Mouse (Mus musculus) midbrain, embryonic 15.5 days (tissue): Measurements from ENCODE around the gene Il31ra. TPM values are rescaled to one million over a fixed set of nuclear protein-coding genes. Genes with fewer than 3 reads are reported as not detected.

Experiments
- ATAC-seq: fragments of 200-750 bp; cut with Nextera tagmentation; replicated peaks from 2 replicates; pipeline ENCODE4 v1.8.0; 2017; ENCODE audit warnings: moderate TSS enrichment
- H3K27ac ChIP-seq: fragments of 300-500 bp; sonication (generic); 2 replicates; pipeline ENCODE4 v1.5.1; 2015; ENCODE audit warnings: mild to moderate bottlenecking, inconsistent platforms
- H3K27me3 ChIP-seq: fragments of 300-500 bp; sonication (generic); replicated peaks from 2 replicates; pipeline ENCODE4 v1.6.1; 2015; ENCODE audit warnings: inconsistent platforms
- H3K36me3 ChIP-seq: fragments of 300-500 bp; sonication (generic); replicated peaks from 2 replicates; pipeline ENCODE4 v1.6.1; 2015; ENCODE audit warnings: inconsistent platforms
- H3K4me1 ChIP-seq: fragments of 300-500 bp; sonication (generic); 2 replicates; pipeline ENCODE4 v1.6.1; 2015; ENCODE audit warnings: inconsistent platforms
- H3K4me2 ChIP-seq: fragments of 300-500 bp; sonication (generic); 2 replicates; pipeline ENCODE4 v1.6.1; 2015; ENCODE audit warnings: inconsistent platforms, mild to moderate bottlenecking, moderate library complexity
- H3K4me3 ChIP-seq: fragments of 300-500 bp; sonication (generic); 2 replicates; pipeline ENCODE4 v1.5.1; 2015; ENCODE audit warnings: mild to moderate bottlenecking, inconsistent platforms
- H3K9ac ChIP-seq: fragments of 300-500 bp; sonication (generic); 2 replicates; pipeline ENCODE4 v1.6.1; 2015; ENCODE audit warnings: mild to moderate bottlenecking, inconsistent platforms
- H3K9me3 ChIP-seq: fragments of 300-500 bp; sonication (generic); 2 replicates; pipeline ENCODE4 v1.6.1; 2016; ENCODE audit warnings: inconsistent platforms
- WGBS: fragments of 180-500 bp; shearing (Covaris S2); methylation state at CpG from one replicate; pipeline ENCODE4 v1.1.7; 2015; ENCODE audit warnings: mixed read lengths; 5-methylcytosine and 5-hydroxymethylcytosine counted together
- polyA plus RNA-seq: library from polyadenylated mRNA; unstranded; fragments of >200 nt; fragmentation: Nextera tagmentation; extraction: Ambion mirVana; gene quantifications from 2 replicates; pipeline ENCODE4 v1.2.1, GENCODE M21; 2015

The Il31ra gene
- polyA plus RNA-seq, 1 experiment from 2014 or later = not detected

GRCm38 (mm10) chr13:112551641-112552548 is 42.3 kb downstream of the Il31ra start:
- no peak for ATAC-seq
- Histone ChIP-seq H3K4me1 (no peaks in the 10 kb centered on the region), H3K9ac (no peak overlapping the region), H3K27me3 (no peaks in the 10 kb centered on the region), H3K4me3 (no peak overlapping the region), H3K9me3 (no peaks in the 10 kb centered on the region), H3K4me2 (no peak overlapping the region), H3K27ac (no peak overlapping the region), H3K36me3 (no peaks in the 10 kb centered on the region)
- 90% methylated on average over 7 of the region's 7 CpGs for WGBS

- Histone ChIP-seq H3K9me3 (no peaks in the 10 kb centered on the region), H3K27ac (no peak overlapping the region), H3K4me3 (no peak overlapping the region), H3K9ac (no peak overlapping the region), H3K4me2 (no peak overlapping the region), H3K36me3 (no peaks in the 10 kb centered on the region), H3K27me3 (no peaks in the 10 kb centered on the region), H3K4me1 (no peaks in the 10 kb centered on the region)
- ATAC-seq = no peak
- WGBS = 89% methylated on average over 10 of the region's 10 CpGs
These were observed 52.8 kb downstream of the Il31ra start for GRCm38 (mm10) chr13:112541223-112541975.

GRCm38 (mm10) chr13:112540616-112541015 is 53.5 kb downstream of the Il31ra start:
- Histone ChIP-seq H3K27ac (no peak overlapping the region), H3K9me3 (no peaks in the 10 kb centered on the region), H3K4me1 (no peaks in the 10 kb centered on the region), H3K36me3 (no peaks in the 10 kb centered on the region), H3K27me3 (no peaks in the 10 kb centered on the region), H3K4me3 (no peak overlapping the region), H3K9ac (no peak overlapping the region), H3K4me2 (no peak overlapping the region)
- WGBS = 77% methylated on average over 3 of the region's 3 CpGs
- ATAC-seq = no peak

DNA sequence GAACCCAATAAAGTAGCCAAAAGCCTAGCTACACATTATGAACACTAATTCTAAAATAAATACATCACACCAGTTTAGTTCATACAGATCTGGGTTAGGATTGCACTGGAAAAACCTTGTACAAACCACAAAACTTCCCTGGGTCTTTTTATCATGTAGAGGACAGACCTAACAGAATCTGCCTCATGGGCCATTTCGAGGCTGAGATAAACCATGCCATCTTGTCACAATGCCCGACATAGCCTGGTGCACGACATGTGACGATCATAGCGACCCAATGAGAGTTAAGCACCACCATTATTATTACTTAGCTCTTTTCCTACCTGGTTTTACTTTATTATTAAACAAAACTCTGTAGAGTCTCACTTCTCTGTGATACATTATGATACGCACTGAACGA is 57.1 kb downstream of the Il31ra start:
- H3K27ac ChIP-seq = no peak overlapping the region
- H3K9ac ChIP-seq = no peak overlapping the region
- H3K4me3 ChIP-seq = no peak overlapping the region
- H3K27me3 ChIP-seq = no peaks in the 10 kb centered on the region
- no peaks in the 10 kb centered on the region for H3K9me3 ChIP-seq
- no peak overlapping the region for H3K4me2 ChIP-seq
- no peak for ATAC-seq
- H3K36me3 ChIP-seq = no peaks in the 10 kb centered on the region
- WGBS = 96% methylated on average over 7 of the region's 7 CpGs
- H3K4me1 ChIP-seq = no peaks in the 10 kb centered on the region

GRCm38 (mm10) chr13:112536611-112537010 is 57.5 kb downstream of the Il31ra start:
- Histone ChIP-seq H3K9ac (no peak overlapping the region), H3K4me1 (no peaks in the 10 kb centered on the region), H3K4me2 (no peak overlapping the region), H3K27ac (no peak overlapping the region), H3K27me3 (no peaks in the 10 kb centered on the region), H3K4me3 (no peak overlapping the region), H3K9me3 (no peaks in the 10 kb centered on the region), H3K36me3 (no peaks in the 10 kb centered on the region)
- no peak for ATAC-seq
- WGBS = 87% methylated on average over 4 of the region's 4 CpGs

GRCm38 (mm10) chr13:112533556-112533955 is 60.6 kb downstream of the Il31ra start:
- Histone ChIP-seq H3K9me3 (no peaks in the 10 kb centered on the region), H3K4me1 (no peaks in the 10 kb centered on the region), H3K9ac (no peak overlapping the region), H3K4me3 (no peak overlapping the region), H3K36me3 (no peaks in the 10 kb centered on the region), H3K4me2 (no peak overlapping the region), H3K27ac (no peak overlapping the region), H3K27me3 (no peaks in the 10 kb centered on the region)
- ATAC-seq = no peak
- WGBS = 64% methylated on average over 9 of the region's 9 CpGs

GRCm38 (mm10) chr13:112532235-112532634 is 61.9 kb downstream of the Il31ra start:
- Histone ChIP-seq H3K9me3 (no peaks in the 10 kb centered on the region), H3K4me3 (no peak overlapping the region), H3K27ac (no peak overlapping the region), H3K36me3 (no peaks in the 10 kb centered on the region), H3K9ac (no peak overlapping the region), H3K4me1 (no peaks in the 10 kb centered on the region), H3K4me2 (no peak overlapping the region), H3K27me3 (no peaks in the 10 kb centered on the region)
- ATAC-seq = no peak
- WGBS = 88% methylated on average over 6 of the region's 6 CpGs

DNA sequence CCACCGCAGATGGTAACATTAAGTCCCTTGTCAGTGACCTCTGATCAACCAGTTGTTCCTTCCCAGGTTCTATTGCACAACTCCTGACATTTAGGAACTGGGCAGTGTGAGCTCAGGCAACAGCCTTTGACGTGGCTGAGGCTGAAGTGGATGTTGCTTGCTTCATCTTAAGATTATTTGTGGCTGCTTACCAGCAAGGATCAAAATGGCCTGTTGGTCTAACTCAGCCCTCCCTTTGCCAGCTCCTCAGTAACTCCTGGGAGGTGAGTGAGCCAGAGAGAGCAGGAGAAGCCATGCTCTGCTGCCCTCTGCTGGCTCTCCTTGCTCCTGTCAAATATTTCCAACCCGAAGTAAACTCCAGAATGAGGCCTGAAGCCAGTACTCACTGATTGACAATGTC is 64.3 kb downstream of the Il31ra start:
- peak; percentile 79 for ATAC-seq

GRCm38 (mm10) chr13:112527186-112527585 is 67.0 kb downstream of the Il31ra start:
- Histone ChIP-seq H3K4me2 (no peak overlapping the region), H3K36me3 (no peaks in the 10 kb centered on the region), H3K4me3 (no peak overlapping the region), H3K9me3 (no peaks in the 10 kb centered on the region), H3K4me1 (no peaks in the 10 kb centered on the region), H3K9ac (no peak overlapping the region), H3K27me3 (no peaks in the 10 kb centered on the region), H3K27ac (no peak overlapping the region)
- no peak for ATAC-seq
- WGBS = 55% methylated on average over 1 of the region's 1 CpGs

More for the DNA sequence above, 64.3 kb downstream of the Il31ra start:
- H3K4me3 ChIP-seq = no peak overlapping the region
- no peak overlapping the region for H3K4me2 ChIP-seq
- H3K36me3 ChIP-seq = no peaks in the 10 kb centered on the region
- no peaks in the 10 kb centered on the region for H3K9me3 ChIP-seq
- H3K4me1 ChIP-seq = no peaks in the 10 kb centered on the region
- H3K27ac ChIP-seq = no peak overlapping the region
- 35% methylated on average over 3 of the region's 3 CpGs for WGBS
- H3K27me3 ChIP-seq = no peaks in the 10 kb centered on the region
- no peak overlapping the region for H3K9ac ChIP-seq

- 95% methylated on average over 10 of the region's 10 CpGs for WGBS
- Histone ChIP-seq H3K27ac (no peak overlapping the region), H3K4me3 (no peak overlapping the region), H3K4me1 (no peaks in the 10 kb centered on the region), H3K9ac (no peak overlapping the region), H3K36me3 (no peaks in the 10 kb centered on the region), H3K4me2 (no peak overlapping the region), H3K27me3 (no peaks in the 10 kb centered on the region), H3K9me3 (no peaks in the 10 kb centered on the region)
- no peak for ATAC-seq
These were observed 70.7 kb downstream of the Il31ra start for GRCm38 (mm10) chr13:112523346-112523970.

GRCm38 (mm10) chr13:112522896-112523295 is 71.3 kb downstream of the Il31ra start:
- Histone ChIP-seq H3K4me1 (no peaks in the 10 kb centered on the region), H3K4me2 (no peak overlapping the region), H3K36me3 (no peaks in the 10 kb centered on the region), H3K27me3 (no peaks in the 10 kb centered on the region), H3K9me3 (0 out of 2 replicates have a peak, but pooled peaks cover 5% of the 10 kb centered on the region), H3K27ac (no peak overlapping the region), H3K4me3 (no peak overlapping the region), H3K9ac (no peak overlapping the region)
- WGBS = 85% methylated on average over 3 of the region's 3 CpGs
- no peak for ATAC-seq

DNA sequence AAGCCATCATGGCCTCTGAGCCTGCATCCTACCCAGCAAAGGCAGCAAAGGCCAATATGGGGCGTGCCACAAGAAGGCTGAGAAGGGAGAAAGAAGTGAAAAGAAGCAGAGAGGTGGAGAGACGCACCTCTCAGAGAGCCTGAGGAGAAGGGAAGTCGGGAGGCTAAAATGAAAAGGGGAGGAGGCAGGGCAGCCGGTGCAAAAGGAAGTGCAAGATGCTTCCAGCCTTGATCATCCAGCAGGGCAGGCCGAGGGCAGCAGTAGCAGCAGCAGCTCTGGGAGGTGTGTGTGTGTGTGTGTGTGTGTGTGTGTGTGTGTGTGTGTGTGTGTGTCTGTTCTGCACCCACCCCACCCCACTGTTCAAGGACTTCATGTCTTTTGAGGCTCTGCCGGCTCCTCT is 71.9 kb downstream of the Il31ra start:
- no peak overlapping the region for H3K27ac ChIP-seq
- no peak overlapping the region for H3K4me3 ChIP-seq
- ATAC-seq = no peak
- no peak overlapping the region for H3K4me2 ChIP-seq
- whole genome bisulfite sequencing = 64% methylated on average over 6 of the region's 6 CpGs
- H3K4me1 ChIP-seq = no peaks in the 10 kb centered on the region
- 0 out of 2 replicates have a peak, but pooled peaks cover 5% of the 10 kb centered on the region for H3K9me3 ChIP-seq
- no peak overlapping the region for H3K9ac ChIP-seq
- no peaks in the 10 kb centered on the region for H3K36me3 ChIP-seq
- H3K27me3 ChIP-seq = no peaks in the 10 kb centered on the region
